Mouse (Mus musculus): ENCODE data around the gene Fam107b. TPM values are rescaled to one million over a fixed set of nuclear protein-coding genes. Genes with fewer than 3 reads are reported as not detected.

Fam107b gene
- polyA plus RNA-seq, 1 experiment from 2014 or later, result 41.2 TPM

DNA sequence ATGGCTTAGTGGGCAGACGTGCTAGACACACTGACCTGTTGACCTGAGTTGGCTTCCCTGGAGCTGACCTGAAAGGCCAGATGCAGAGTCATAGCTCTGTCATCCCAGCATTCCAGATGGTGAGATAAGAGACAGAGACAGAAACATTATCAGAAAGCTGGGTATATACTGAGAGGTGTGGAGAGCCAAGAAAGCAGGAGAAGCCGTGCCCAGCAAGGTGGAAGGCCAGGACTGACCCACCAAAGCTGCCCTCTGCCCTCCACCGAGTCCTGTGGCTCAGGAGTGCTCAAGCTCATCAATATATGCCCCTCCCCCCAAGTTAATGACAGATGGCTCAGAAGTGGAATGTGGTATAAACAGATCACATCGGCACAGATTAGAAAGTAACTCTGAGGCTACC lies 112.4 kb downstream of the Fam107b start:
- no peak for ATAC-seq (ENCODE audit: insufficient read depth)
- no peak for DNase-seq
- Histone ChIP-seq H3K4me1 (ENCODE audit: insufficient read depth) (no peaks in the 10 kb centered on the region), H3K36me3 (ENCODE audit: insufficient read depth) (no peaks in the 10 kb centered on the region), H3K27ac (ENCODE audit: low read depth) (no peak overlapping the region), H3K27me3 (ENCODE audit: insufficient read depth, low read length) (no peaks in the 10 kb centered on the region), H3K4me2 (no peak overlapping the region), H3K9me3 (ENCODE audit: low read depth, low read length) (no peaks in the 10 kb centered on the region), H3K9ac (no peak overlapping the region), H3K4me3 (ENCODE audit: low read depth, low read length) (no peak overlapping the region)
- TF ChIP-seq CTCF (IDR thresholded peaks at IDR 0.05; ENCODE audit: low read depth), result no peak
- 36% methylated on average over 4 of the region's 4 CpGs for WGBS

DNA sequence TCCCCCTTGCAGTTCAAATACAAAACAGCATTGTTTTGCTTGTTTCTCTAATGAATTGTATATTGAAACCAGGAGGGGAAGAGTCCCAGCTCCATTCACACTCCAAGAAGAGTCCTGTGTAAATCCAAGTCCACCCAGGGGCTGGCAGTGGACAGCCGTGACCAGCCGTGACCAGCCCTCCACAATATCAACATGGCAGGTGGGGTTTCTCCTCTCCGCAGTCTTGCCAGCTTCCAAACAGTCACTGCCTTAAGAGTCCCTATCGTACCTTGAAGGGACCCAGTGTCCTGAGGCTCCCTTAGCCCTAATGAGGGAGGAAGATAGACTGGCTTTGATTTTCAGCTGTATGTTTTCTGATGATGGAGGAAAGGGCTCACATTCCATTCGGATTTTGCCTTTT lies 113.1 kb downstream of the Fam107b start:
- no peak overlapping the region for H3K9ac ChIP-seq
- H3K4me2 ChIP-seq, result no peak overlapping the region
- 63% methylated on average over 5 of the region's 5 CpGs for WGBS
- TF ChIP-seq CTCF (IDR thresholded peaks at IDR 0.05; ENCODE audit: low read depth), result no peak
- H3K4me3 ChIP-seq (ENCODE audit: low read depth, low read length), result no peak overlapping the region
- H3K27ac ChIP-seq (ENCODE audit: low read depth), result no peak overlapping the region
- no peak for DNase-seq
- H3K4me1 ChIP-seq (ENCODE audit: insufficient read depth), result no peaks in the 10 kb centered on the region
- no peaks in the 10 kb centered on the region for H3K9me3 ChIP-seq (ENCODE audit: low read depth, low read length)
- ATAC-seq (ENCODE audit: insufficient read depth), result no peak
- H3K27me3 ChIP-seq (ENCODE audit: insufficient read depth, low read length), result no peaks in the 10 kb centered on the region
- no peaks in the 10 kb centered on the region for H3K36me3 ChIP-seq (ENCODE audit: insufficient read depth)

DNA sequence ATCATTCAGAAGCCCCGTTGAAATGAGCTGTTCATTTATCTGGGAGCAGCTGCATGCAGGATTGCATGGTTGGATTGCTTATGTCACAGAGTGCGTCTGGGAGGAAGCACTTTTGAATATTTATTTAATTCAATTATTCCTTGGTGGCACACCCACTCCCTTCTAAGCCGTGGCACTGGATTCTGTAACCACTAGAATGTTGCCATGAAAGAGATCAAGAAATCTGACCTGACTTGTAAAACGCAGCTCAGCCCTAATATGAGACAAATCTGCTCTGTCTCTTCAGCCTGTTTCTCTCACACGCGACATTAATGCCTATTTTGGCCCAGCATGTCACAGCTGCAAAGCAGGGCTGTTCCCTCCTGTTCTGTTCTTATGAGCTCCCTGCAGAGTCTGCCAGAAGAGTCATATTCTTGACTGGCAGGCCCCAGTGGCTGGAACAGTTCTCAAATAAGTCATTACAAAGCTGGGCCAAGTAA lies 113.5 kb downstream of the Fam107b start:
- Histone ChIP-seq H3K4me1 (ENCODE audit: insufficient read depth) (no peaks in the 10 kb centered on the region), H3K9me3 (ENCODE audit: low read depth, low read length) (no peaks in the 10 kb centered on the region), H3K4me2 (no peak overlapping the region), H3K27ac (ENCODE audit: low read depth) (no peak overlapping the region), H3K36me3 (ENCODE audit: insufficient read depth) (no peaks in the 10 kb centered on the region), H3K27me3 (ENCODE audit: insufficient read depth, low read length) (no peaks in the 10 kb centered on the region), H3K9ac (no peak overlapping the region), H3K4me3 (ENCODE audit: low read depth, low read length) (no peak overlapping the region)
- DNase-seq, result peak; percentile 17
- no peak for ATAC-seq (ENCODE audit: insufficient read depth)
- 39% methylated on average over 6 of the region's 6 CpGs for WGBS
- no peak for TF ChIP-seq CTCF (IDR thresholded peaks at IDR 0.05; ENCODE audit: low read depth)

DNA sequence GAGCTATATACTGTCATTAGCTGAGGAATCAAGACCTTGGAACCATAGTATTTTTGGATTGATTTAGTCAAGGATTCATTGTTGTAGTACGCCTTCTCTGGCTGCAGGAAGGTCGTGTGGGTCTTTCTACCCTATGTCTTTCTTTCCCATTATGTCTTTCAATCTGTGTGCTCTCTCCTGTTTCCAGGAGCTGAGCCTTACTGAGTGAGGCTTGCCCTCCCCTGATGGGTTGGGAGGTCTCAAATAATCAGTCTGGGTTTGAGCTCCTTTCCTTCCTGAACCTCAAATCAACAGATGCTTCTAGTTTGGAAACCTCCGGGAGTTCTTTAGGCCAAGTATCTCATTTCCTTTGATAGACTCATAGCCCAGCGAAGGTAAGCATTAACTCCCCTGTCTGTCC lies 119.9 kb downstream of the Fam107b start:
- ATAC-seq (ENCODE audit: insufficient read depth) (no peak), DNase-seq (no peak)
- H3K27ac ChIP-seq (ENCODE audit: low read depth), result no peak overlapping the region
- no peak overlapping the region for H3K9ac ChIP-seq
- H3K4me1 ChIP-seq (ENCODE audit: insufficient read depth), result no peaks in the 10 kb centered on the region
- no peaks in the 10 kb centered on the region for H3K27me3 ChIP-seq (ENCODE audit: insufficient read depth, low read length)
- H3K4me3 ChIP-seq (ENCODE audit: low read depth, low read length), result no peak overlapping the region
- H3K4me2 ChIP-seq, result no peak overlapping the region
- no peaks in the 10 kb centered on the region for H3K9me3 ChIP-seq (ENCODE audit: low read depth, low read length)
- WGBS, result 79% methylated on average over 4 of the region's 4 CpGs
- no peak for TF ChIP-seq CTCF (IDR thresholded peaks at IDR 0.05; ENCODE audit: low read depth)
- no peaks in the 10 kb centered on the region for H3K36me3 ChIP-seq (ENCODE audit: insufficient read depth)

DNA sequence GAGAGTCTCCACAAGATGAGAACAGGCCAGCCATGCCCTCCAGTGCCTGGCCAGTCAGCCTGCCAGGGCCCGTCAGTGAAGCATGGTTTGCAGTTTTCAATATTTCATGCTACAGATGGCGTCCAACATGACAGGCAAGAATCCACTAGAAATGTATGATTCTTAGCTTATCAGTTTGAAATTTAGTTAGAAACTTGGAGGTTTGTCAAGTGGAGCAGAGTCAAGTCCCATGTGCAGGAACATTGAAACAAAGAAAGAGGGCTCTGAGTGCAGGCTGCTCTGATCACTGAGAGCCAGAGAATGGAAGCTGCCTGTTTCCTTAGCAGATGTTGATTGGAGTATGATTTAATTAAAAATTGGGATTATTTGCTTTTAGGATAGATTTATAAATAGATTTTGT lies 122.5 kb downstream of the Fam107b start:
- H3K27ac ChIP-seq (ENCODE audit: low read depth), result no peak overlapping the region
- DNase-seq (no peak), ATAC-seq (ENCODE audit: insufficient read depth) (no peak)
- H3K27me3 ChIP-seq (ENCODE audit: insufficient read depth, low read length), result no peaks in the 10 kb centered on the region
- TF ChIP-seq CTCF (IDR thresholded peaks at IDR 0.05; ENCODE audit: low read depth), result no peak
- no peak overlapping the region for H3K4me3 ChIP-seq (ENCODE audit: low read depth, low read length)
- 69% methylated on average over 2 of the region's 2 CpGs for WGBS
- no peaks in the 10 kb centered on the region for H3K36me3 ChIP-seq (ENCODE audit: insufficient read depth)
- H3K9me3 ChIP-seq (ENCODE audit: low read depth, low read length), result no peaks in the 10 kb centered on the region
- no peak overlapping the region for H3K9ac ChIP-seq
- no peak overlapping the region for H3K4me2 ChIP-seq
- no peaks in the 10 kb centered on the region for H3K4me1 ChIP-seq (ENCODE audit: insufficient read depth)

DNA sequence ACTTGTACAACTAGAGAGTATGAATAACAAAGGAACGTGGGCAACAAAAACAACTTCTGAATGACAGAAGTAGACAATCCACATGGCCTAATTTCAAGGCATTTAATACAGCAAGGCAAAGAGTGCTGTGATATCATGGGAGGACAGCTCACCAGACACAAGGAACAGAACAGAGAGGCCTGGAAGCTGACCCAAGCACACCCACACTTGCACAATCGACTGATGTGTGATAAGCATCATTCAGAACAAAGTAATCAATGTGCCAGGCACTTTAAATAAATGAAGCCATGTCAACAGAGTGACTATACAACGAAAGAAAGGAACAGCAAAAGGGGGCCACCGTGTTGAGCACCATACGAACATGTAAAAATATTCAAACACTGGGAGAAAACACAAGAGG lies 125.6 kb downstream of the Fam107b start:
- Histone ChIP-seq H3K36me3 (ENCODE audit: insufficient read depth) (no peaks in the 10 kb centered on the region), H3K27me3 (ENCODE audit: insufficient read depth, low read length) (no peaks in the 10 kb centered on the region), H3K4me1 (ENCODE audit: insufficient read depth) (no peaks in the 10 kb centered on the region), H3K27ac (ENCODE audit: low read depth) (no peak overlapping the region), H3K9me3 (ENCODE audit: low read depth, low read length) (no peaks in the 10 kb centered on the region), H3K4me2 (no peak overlapping the region), H3K9ac (no peak overlapping the region), H3K4me3 (ENCODE audit: low read depth, low read length) (no peak overlapping the region)
- DNase-seq (no peak), ATAC-seq (ENCODE audit: insufficient read depth) (no peak)
- TF ChIP-seq CTCF (IDR thresholded peaks at IDR 0.05; ENCODE audit: low read depth), result no peak
- 70% methylated on average over 5 of the region's 5 CpGs for WGBS

DNA sequence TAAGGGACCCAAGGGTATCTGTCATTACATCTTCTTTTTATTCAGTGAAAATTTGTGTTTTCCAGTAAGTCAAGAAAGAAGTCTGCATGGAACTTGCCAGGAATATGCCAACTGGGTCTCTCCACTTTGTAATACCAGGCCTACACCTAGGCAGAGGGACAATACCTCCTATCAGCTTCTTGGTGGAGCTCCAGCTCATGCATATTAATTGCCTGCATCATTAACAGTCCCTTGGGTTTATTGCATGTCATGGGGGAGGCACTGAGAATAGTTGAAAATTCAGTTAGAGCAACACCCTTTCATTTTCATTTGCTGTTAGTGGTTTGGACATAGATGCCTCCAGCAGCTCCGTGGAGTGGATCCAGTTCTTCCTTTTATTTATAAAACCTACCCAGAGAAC lies 130.1 kb downstream of the Fam107b start:
- ATAC-seq (ENCODE audit: insufficient read depth), result no peak
- Histone ChIP-seq H3K9me3 (ENCODE audit: low read depth, low read length) (no peaks in the 10 kb centered on the region), H3K4me1 (ENCODE audit: insufficient read depth) (no peaks in the 10 kb centered on the region), H3K27me3 (ENCODE audit: insufficient read depth, low read length) (no peaks in the 10 kb centered on the region), H3K4me2 (no peak overlapping the region), H3K27ac (ENCODE audit: low read depth) (no peak overlapping the region), H3K4me3 (ENCODE audit: low read depth, low read length) (no peak overlapping the region), H3K36me3 (ENCODE audit: insufficient read depth) (no peaks in the 10 kb centered on the region), H3K9ac (no peak overlapping the region)
- 57% methylated on average over 1 of the region's 1 CpGs for WGBS
- no peak for TF ChIP-seq CTCF (IDR thresholded peaks at IDR 0.05; ENCODE audit: low read depth)
- DNase-seq, result no peak

DNA sequence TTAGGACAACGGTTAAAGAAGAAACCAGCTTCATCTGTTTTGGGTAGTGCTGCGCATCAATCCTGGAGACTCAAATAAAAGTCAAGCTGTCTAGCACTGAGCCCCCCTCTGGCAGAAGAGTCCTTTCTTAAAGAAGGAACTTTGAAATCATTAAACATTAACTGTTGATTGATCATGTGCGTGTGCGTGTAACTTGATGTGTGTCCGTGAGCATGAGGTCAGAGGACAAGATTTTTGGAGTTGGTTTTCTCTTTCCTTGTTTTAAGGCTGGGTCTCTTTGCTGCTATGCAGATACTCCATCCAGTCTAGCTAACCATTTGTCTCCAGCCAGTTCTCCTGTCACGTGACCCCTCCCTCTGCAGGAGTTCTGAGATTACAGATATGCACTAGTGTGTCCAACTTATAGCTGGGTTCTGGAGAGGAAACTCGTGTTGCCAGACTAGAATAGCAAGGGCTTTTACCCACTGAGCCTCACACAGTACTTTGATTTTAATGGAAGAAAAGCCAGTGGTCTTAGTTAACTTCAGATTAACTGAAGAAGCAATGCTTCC lies 132.4 kb downstream of the Fam107b start:
- no peak for TF ChIP-seq CTCF (IDR thresholded peaks at IDR 0.05; ENCODE audit: low read depth)
- Histone ChIP-seq H3K27ac (ENCODE audit: low read depth) (no peak overlapping the region), H3K27me3 (ENCODE audit: insufficient read depth, low read length) (no peaks in the 10 kb centered on the region), H3K36me3 (ENCODE audit: insufficient read depth) (no peaks in the 10 kb centered on the region), H3K9ac (no peak overlapping the region), H3K9me3 (ENCODE audit: low read depth, low read length) (no peaks in the 10 kb centered on the region), H3K4me3 (ENCODE audit: low read depth, low read length) (no peak overlapping the region), H3K4me2 (no peak overlapping the region), H3K4me1 (ENCODE audit: insufficient read depth) (no peaks in the 10 kb centered on the region)
- ATAC-seq (ENCODE audit: insufficient read depth), result no peak
- no peak for DNase-seq
- 52% methylated on average over 7 of the region's 7 CpGs for WGBS

Measured in lung, embryonic 14.5 days (tissue).